Mouse (Mus musculus): ENCODE measurements at regions not wholly inside any gene's neighbourhood (a gene's known extent, or its start where the extent isn't known, plus 50 kb on each side); places are given as distances from the start of the nearest gene placed in this dataset.

DNA sequence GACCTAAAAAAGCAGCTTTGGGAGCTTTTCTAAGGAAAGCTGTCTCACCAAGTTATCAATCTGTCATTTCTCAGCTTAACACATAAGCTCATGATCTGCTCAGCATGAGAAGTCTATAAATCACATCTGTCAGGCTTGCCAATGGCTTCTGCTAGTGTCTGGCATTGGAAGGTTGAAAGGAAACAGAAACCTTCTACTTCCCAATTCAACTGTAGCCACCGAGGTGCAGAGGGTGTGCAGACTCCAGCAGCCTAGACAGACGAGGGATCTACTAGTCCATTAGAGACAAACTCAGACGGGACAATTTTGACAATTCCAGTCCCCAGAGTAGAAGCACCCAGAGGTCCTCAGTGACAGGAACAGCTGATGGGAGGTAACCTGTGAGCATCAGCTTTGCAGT lies 103.0 kb downstream of the Nab1 start:
- H3K4me3 ChIP-seq (ENCODE audit: insufficient read depth, low read depth, low read length) = no peak overlapping the region
- H3K27me3 ChIP-seq (replicated peaks; ENCODE audit: control insufficient read depth, insufficient read depth, low read length) = no peaks in the 10 kb centered on the region
- no peak for DNase-seq
- TF ChIP-seq POLR2A (IDR thresholded peaks at IDR 0.05; ENCODE audit: low read depth, low read length) (no peak), CTCF (conservative IDR thresholded peaks at IDR 0.05; ENCODE audit: insufficient read depth, insufficient read length, low read depth, low read length) (no peak)
- H3K36me3 ChIP-seq (ENCODE audit: control insufficient read depth, insufficient read depth, low read length) = no peaks in the 10 kb centered on the region
- H3K4me1 ChIP-seq (ENCODE audit: control insufficient read depth, insufficient read depth, low read length) = no peaks in the 10 kb centered on the region
- H3K27ac ChIP-seq (ENCODE audit: insufficient read depth, low read depth, low read length) = no peak overlapping the region
- 57% methylated on average over 3 of the region's 3 CpGs for WGBS

DNA sequence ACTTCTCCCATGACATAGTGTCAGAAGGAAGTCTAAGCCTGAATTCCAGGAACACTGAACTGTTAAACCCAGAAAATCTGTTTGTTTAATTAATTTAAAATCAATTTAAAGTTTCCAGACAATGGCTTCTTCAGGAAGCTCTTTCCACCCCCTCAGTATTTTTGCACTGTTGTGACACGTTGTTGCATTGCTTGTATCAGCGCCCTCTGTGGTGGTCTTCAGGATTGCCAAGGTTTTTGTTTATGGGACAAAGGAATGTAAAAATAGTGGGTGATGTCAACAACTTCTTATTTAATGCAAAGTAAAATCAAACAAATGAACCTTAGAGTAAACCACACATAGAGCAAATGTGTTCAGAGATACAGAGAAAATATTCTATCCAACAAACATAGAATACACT lies 107.5 kb downstream of the Nab1 start:
- 35% methylated on average over 2 of the region's 2 CpGs for WGBS
- H3K4me1 ChIP-seq (ENCODE audit: control insufficient read depth, insufficient read depth, low read length) = no peaks in the 10 kb centered on the region
- no peak overlapping the region for H3K27ac ChIP-seq (ENCODE audit: insufficient read depth, low read depth, low read length)
- H3K27me3 ChIP-seq (replicated peaks; ENCODE audit: control insufficient read depth, insufficient read depth, low read length) = no peaks in the 10 kb centered on the region
- no peaks in the 10 kb centered on the region for H3K36me3 ChIP-seq (ENCODE audit: control insufficient read depth, insufficient read depth, low read length)
- no peak overlapping the region for H3K4me3 ChIP-seq (ENCODE audit: insufficient read depth, low read depth, low read length)
- TF ChIP-seq POLR2A (IDR thresholded peaks at IDR 0.05; ENCODE audit: low read depth, low read length) (no peak), CTCF (conservative IDR thresholded peaks at IDR 0.05; ENCODE audit: insufficient read depth, insufficient read length, low read depth, low read length) (no peak)
- DNase-seq = no peak

DNA sequence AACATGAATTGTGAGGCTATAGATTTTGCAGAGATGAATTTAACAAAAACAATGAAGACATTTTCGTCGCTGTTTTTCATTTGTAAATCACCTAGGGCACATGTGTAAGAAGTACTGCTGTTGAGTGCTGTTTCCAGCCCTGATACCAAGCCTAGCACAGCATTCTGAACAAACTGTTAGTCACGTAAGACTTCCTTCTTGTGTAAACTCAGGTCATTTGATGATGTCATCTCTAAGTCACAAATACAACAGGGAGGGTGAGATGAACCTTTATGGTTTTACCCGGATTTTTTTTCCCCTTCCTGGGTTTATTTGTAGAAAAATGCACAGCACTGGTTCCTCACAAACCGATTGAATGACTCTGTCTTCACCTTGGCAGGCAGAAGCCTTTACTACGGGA lies 111.6 kb downstream of the Nab1 start:
- no peaks in the 10 kb centered on the region for H3K36me3 ChIP-seq (ENCODE audit: control insufficient read depth, insufficient read depth, low read length)
- no peak for DNase-seq
- H3K4me1 ChIP-seq (ENCODE audit: control insufficient read depth, insufficient read depth, low read length) = no peaks in the 10 kb centered on the region
- H3K4me3 ChIP-seq (ENCODE audit: insufficient read depth, low read depth, low read length) = no peak overlapping the region
- no peaks in the 10 kb centered on the region for H3K27me3 ChIP-seq (replicated peaks; ENCODE audit: control insufficient read depth, insufficient read depth, low read length)
- WGBS = 75% methylated on average over 6 of the region's 6 CpGs
- TF ChIP-seq POLR2A (IDR thresholded peaks at IDR 0.05; ENCODE audit: low read depth, low read length) = no peak
- no peak for TF ChIP-seq CTCF (conservative IDR thresholded peaks at IDR 0.05; ENCODE audit: insufficient read depth, insufficient read length, low read depth, low read length)
- no peak overlapping the region for H3K27ac ChIP-seq (ENCODE audit: insufficient read depth, low read depth, low read length)

DNA sequence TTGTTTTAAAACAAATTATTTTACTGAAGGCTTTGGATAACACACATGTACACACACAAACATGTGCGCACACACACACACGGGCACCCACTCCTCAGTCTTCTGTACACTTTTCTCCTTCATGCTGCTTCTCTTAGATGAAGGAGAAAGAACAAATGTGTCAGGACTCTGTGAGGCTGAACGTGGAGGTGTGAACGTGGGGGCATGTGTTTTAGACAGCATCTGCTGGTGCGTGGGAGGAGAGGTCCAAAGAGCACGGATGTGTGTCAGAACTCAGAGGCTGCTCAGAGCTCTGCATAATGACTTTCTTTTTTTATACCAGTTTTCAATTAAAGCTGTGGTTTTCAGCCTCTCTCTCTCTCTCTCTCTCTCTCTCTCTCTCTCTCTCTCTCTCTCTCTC lies 112.4 kb downstream of the Nab1 start:
- Histone ChIP-seq H3K4me1 (ENCODE audit: control insufficient read depth, insufficient read depth, low read length) (no peaks in the 10 kb centered on the region), H3K4me3 (ENCODE audit: insufficient read depth, low read depth, low read length) (no peak overlapping the region), H3K27me3 (replicated peaks; ENCODE audit: control insufficient read depth, insufficient read depth, low read length) (no peaks in the 10 kb centered on the region), H3K27ac (ENCODE audit: insufficient read depth, low read depth, low read length) (no peak overlapping the region), H3K36me3 (ENCODE audit: control insufficient read depth, insufficient read depth, low read length) (no peaks in the 10 kb centered on the region)
- DNase-seq = no peak
- 32% methylated on average over 6 of the region's 6 CpGs for WGBS
- no peak for TF ChIP-seq CTCF (conservative IDR thresholded peaks at IDR 0.05; ENCODE audit: insufficient read depth, insufficient read length, low read depth, low read length)
- no peak for TF ChIP-seq POLR2A (IDR thresholded peaks at IDR 0.05; ENCODE audit: low read depth, low read length)

DNA sequence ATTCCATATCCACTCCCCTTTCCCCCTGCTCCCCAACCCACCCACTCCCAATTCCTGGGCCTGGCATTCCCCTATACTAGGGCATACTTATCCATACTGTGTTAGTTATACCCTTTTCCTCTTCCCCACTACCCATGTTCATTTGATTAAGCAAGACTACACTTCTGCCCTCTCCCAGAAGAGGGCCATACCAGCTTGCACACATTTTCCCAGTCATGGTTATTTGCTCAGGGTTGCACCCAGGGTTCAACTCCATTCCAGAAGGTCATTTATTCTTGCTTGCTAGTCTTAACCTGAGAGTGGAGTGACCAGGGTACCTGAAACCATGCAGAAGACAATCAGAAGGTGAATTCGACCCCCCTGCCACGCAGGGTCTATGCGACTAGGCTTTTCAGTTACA lies 113.4 kb downstream of the Nab1 start:
- TF ChIP-seq POLR2A (IDR thresholded peaks at IDR 0.05; ENCODE audit: low read depth, low read length) (no peak), CTCF (conservative IDR thresholded peaks at IDR 0.05; ENCODE audit: insufficient read depth, insufficient read length, low read depth, low read length) (no peak; the same call in 1 of the 2 replicates)
- no peaks in the 10 kb centered on the region for H3K36me3 ChIP-seq (ENCODE audit: control insufficient read depth, insufficient read depth, low read length)
- 78% methylated on average over 3 of the region's 3 CpGs for WGBS
- H3K4me1 ChIP-seq (ENCODE audit: control insufficient read depth, insufficient read depth, low read length) = no peaks in the 10 kb centered on the region
- no peak overlapping the region for H3K27ac ChIP-seq (ENCODE audit: insufficient read depth, low read depth, low read length)
- no peak overlapping the region for H3K4me3 ChIP-seq (ENCODE audit: insufficient read depth, low read depth, low read length)
- DNase-seq = peak; percentile 4
- no peaks in the 10 kb centered on the region for H3K27me3 ChIP-seq (replicated peaks; ENCODE audit: control insufficient read depth, insufficient read depth, low read length)

DNA sequence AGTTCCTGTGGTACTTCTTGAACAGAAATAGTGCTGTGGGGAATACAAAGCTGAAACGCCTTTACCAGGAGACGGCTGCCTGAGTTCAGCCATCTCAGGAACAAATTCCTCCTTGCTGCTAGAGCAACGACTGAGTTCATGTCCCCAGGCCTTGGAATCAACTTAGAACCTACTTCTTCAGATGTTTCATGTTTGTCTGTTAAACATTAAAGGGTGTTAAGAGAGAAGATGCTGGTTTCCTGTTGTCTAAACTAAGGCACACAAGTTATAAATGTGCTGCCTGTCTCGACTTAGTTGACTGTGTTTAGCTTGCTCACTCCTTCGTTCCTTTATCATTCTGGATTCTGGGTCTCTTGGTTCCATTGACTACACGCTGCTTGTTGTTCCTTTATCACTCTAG lies 125.2 kb downstream of the Nab1 start:
- WGBS = 68% methylated on average over 6 of the region's 6 CpGs
- Histone ChIP-seq H3K27me3 (replicated peaks; ENCODE audit: control insufficient read depth, insufficient read depth, low read length) (no peaks in the 10 kb centered on the region), H3K36me3 (ENCODE audit: control insufficient read depth, insufficient read depth, low read length) (no peaks in the 10 kb centered on the region), H3K4me3 (ENCODE audit: insufficient read depth, low read depth, low read length) (no peak overlapping the region), H3K27ac (ENCODE audit: insufficient read depth, low read depth, low read length) (no peak overlapping the region), H3K4me1 (ENCODE audit: control insufficient read depth, insufficient read depth, low read length) (no peaks in the 10 kb centered on the region)
- no peak for TF ChIP-seq CTCF (conservative IDR thresholded peaks at IDR 0.05; ENCODE audit: insufficient read depth, insufficient read length, low read depth, low read length)
- no peak for TF ChIP-seq POLR2A (IDR thresholded peaks at IDR 0.05; ENCODE audit: low read depth, low read length)
- DNase-seq = no peak

DNA sequence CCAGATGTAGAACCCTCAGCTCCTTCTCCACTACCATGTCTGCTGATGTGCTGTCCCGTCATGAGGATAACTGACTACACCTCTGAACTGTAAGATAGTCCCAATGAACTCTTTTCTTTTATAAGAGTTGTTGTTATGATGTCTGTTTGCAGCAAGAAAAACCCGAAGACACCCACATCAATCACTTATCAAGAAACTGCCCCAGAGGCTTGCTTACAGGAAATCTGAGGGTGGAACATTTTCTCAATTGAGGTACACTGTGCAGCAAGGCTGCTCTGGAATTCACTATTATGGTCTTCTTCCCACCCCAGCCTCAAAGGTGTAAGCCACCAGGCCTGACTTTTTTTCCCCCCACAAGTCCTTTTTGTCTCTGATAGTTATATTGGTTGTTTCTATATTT lies 125.8 kb downstream of the Nab1 start:
- Histone ChIP-seq H3K4me1 (ENCODE audit: control insufficient read depth, insufficient read depth, low read length) (no peaks in the 10 kb centered on the region), H3K36me3 (ENCODE audit: control insufficient read depth, insufficient read depth, low read length) (no peaks in the 10 kb centered on the region), H3K4me3 (ENCODE audit: insufficient read depth, low read depth, low read length) (no peak overlapping the region), H3K27ac (ENCODE audit: insufficient read depth, low read depth, low read length) (no peak overlapping the region), H3K27me3 (replicated peaks; ENCODE audit: control insufficient read depth, insufficient read depth, low read length) (no peaks in the 10 kb centered on the region)
- no peak for DNase-seq
- 81% methylated on average over 2 of the region's 2 CpGs for WGBS
- TF ChIP-seq CTCF (conservative IDR thresholded peaks at IDR 0.05; ENCODE audit: insufficient read depth, insufficient read length, low read depth, low read length) (no peak), POLR2A (IDR thresholded peaks at IDR 0.05; ENCODE audit: low read depth, low read length) (no peak)

DNA sequence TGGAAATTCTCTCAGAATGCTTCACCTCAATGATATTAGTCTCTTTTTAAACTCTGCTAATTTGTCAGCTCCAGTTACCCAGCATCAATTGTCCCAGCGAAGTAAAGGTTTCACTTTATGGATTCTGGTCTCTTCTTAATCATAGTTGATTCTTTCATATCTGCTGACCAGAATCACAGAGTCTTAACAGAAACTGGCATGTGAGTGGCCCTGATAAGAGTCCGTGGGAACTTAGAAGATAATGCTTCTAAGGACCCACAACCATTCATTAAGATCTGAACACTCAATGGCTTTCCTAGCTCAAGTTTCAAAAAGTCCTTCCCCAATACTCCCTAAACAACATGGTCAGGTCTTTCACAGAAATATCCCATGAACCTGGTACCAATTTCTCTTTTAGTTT lies 126.7 kb downstream of the Nab1 start:
- TF ChIP-seq POLR2A (IDR thresholded peaks at IDR 0.05; ENCODE audit: low read depth, low read length) = no peak
- TF ChIP-seq CTCF (conservative IDR thresholded peaks at IDR 0.05; ENCODE audit: insufficient read depth, insufficient read length, low read depth, low read length) = no peak
- WGBS = 74% methylated on average over 2 of the region's 2 CpGs
- no peak for DNase-seq
- Histone ChIP-seq H3K4me1 (ENCODE audit: control insufficient read depth, insufficient read depth, low read length) (no peaks in the 10 kb centered on the region), H3K4me3 (ENCODE audit: insufficient read depth, low read depth, low read length) (no peak overlapping the region), H3K27ac (ENCODE audit: insufficient read depth, low read depth, low read length) (no peak overlapping the region), H3K27me3 (replicated peaks; ENCODE audit: control insufficient read depth, insufficient read depth, low read length) (no peaks in the 10 kb centered on the region), H3K36me3 (ENCODE audit: control insufficient read depth, insufficient read depth, low read length) (no peaks in the 10 kb centered on the region)
